Mouse (Mus musculus) midbrain, embryonic 11.5 days (tissue): ENCODE data around the gene Mmp24. TPM values are rescaled to one million over a fixed set of nuclear protein-coding genes. Genes with fewer than 3 reads are reported as not detected.

Experiments used
- ATAC-seq: fragments of 200-750 bp; cut with Nextera tagmentation; 2 replicates; pipeline ENCODE4 v1.8.0; 2017; ENCODE audit warnings: moderate TSS enrichment, moderate library complexity; ENCODE audit not compliant: low FRiP score
- DNase-seq: peaks from one replicate; pipeline ENCODE4 v3.0.0; 2015; ENCODE audit warnings: low spot score; ENCODE audit errors: missing footprints
- H3K27ac ChIP-seq: fragments of 300-500 bp; sonication (generic); 2 replicates; pipeline ENCODE4 v1.5.1; 2014; ENCODE audit warnings: low read depth, low read length
- H3K27me3 ChIP-seq: fragments of 300-500 bp; sonication (generic); 2 replicates; pipeline ENCODE4 v1.6.1; 2014; ENCODE audit warnings: mild to moderate bottlenecking, low read length, moderate library complexity, mixed read lengths; ENCODE audit not compliant: control insufficient read depth, insufficient read depth
- H3K36me3 ChIP-seq: fragments of 300-500 bp; sonication (generic); 2 replicates; pipeline ENCODE4 v1.6.1; 2014; ENCODE audit warnings: mild to moderate bottlenecking, low read length, moderate library complexity, mixed read lengths; ENCODE audit not compliant: control insufficient read depth, insufficient read depth
- H3K4me1 ChIP-seq: fragments of 300-500 bp; sonication (generic); 2 replicates; pipeline ENCODE4 v1.6.1; 2014; ENCODE audit warnings: low read length; ENCODE audit not compliant: control insufficient read depth, insufficient read depth
- H3K4me2 ChIP-seq: fragments of 300-500 bp; sonication (generic); 2 replicates; pipeline ENCODE4 v1.6.1; 2014; ENCODE audit warnings: mild to moderate bottlenecking, moderate library complexity
- H3K4me3 ChIP-seq: fragments of 300-500 bp; sonication (generic); 2 replicates; pipeline ENCODE4 v1.5.1; 2014; ENCODE audit warnings: low read depth, low read length
- H3K9ac ChIP-seq: fragments of 300-500 bp; sonication (generic); 2 replicates; pipeline ENCODE4 v1.6.1; 2014; ENCODE audit warnings: low read length
- H3K9me3 ChIP-seq: fragments of 300-500 bp; sonication (generic); 2 replicates; pipeline ENCODE4 v1.6.1; 2016; ENCODE audit warnings: low read length; ENCODE audit not compliant: control insufficient read depth
- WGBS: fragments of 180-500 bp; shearing (Covaris S2); extraction: QIAGEN DNeasy Blood & Tissue Kit; methylation state at CpG from one replicate; pipeline ENCODE4 v1.1.7; 2014; 5-methylcytosine and 5-hydroxymethylcytosine counted together
- polyA plus RNA-seq: library from polyadenylated mRNA; unstranded; fragments of >200 nt; fragmentation: Nextera tagmentation; extraction: Ambion mirVana; gene quantifications from 2 replicates; pipeline ENCODE4 v1.2.1, GENCODE M21; 2014

Mmp24 gene
- polyA plus RNA-seq, 1 experiment from 2014 or later, result 2.0 TPM

DNA sequence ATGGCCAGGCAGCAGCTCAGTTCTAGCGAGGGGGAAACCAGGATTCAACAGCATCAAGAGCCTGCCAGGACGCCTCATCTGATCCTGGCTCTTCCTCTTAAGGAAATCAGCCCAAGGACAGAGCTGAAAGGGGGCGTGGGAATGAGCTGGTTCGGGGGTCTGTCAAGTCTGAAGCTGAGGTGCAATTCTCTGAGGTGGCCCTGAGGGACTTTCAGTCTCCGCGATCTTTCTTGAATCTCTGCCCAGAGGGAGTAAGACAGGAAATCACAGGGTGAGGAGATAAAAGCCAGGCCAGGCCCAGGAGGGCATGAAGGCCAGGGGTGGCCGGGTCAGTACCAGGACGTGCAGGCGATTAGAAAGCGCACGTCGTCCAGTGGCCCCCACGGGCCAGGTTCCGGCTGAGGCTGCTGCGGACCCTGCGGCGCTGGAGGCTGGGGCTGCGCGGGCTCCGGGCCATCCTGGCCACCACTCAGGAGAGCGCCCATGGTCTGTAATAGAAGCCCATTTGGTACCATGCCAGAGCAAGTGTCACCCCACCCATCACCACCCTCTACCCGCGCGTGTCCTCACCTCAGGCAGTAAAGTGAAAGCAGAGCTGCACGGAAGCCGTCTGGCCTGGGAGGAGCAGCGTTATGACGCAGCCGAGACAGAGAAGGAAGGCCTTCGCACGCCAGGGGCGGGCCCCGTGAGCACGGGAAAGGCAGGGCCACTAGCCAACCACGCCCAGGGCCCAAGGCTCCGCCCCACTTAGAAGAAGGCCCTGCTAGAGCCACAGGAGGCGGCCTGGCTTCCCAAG lies 43.7 kb downstream of the Mmp24 start:
- H3K9me3 ChIP-seq, result no peaks in the 10 kb centered on the region
- H3K27ac ChIP-seq, result peak overlapping the region; percentile 16; the same call in 1 of the 2 replicates
- H3K27me3 ChIP-seq, result no peaks in the 10 kb centered on the region
- peak; percentile 98 for DNase-seq
- peaks cover 12% of the 10 kb centered on the region; the same call in 1 of the 2 replicates for H3K36me3 ChIP-seq
- ATAC-seq, result peak; percentile 97
- WGBS, result 3% methylated on average over 35 of the region's 37 CpGs
- H3K9ac ChIP-seq, result peak overlapping the region; percentile 58
- peak overlapping the region; percentile 75 for H3K4me2 ChIP-seq
- H3K4me3 ChIP-seq, result peak overlapping the region; percentile 42
- peaks cover 9% of the 10 kb centered on the region; the same call in 1 of the 2 replicates for H3K4me1 ChIP-seq

DNA sequence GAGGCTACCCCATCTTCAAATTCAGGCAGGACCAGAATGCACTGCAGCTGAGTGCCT lies 44.1 kb downstream of the Mmp24 start, which contains the start of gene BC029722:
Gene BC029722, minus strand, starts transcription at position 35 of the 57 bp plus-strand sequence.
- no peaks in the 10 kb centered on the region for H3K9me3 ChIP-seq
- peaks cover 9% of the 10 kb centered on the region; the same call in 1 of the 2 replicates for H3K4me1 ChIP-seq
- H3K27ac ChIP-seq, result peak within 1 kb of the TSS; percentile 16
- H3K36me3 ChIP-seq, result peaks cover 12% of the 10 kb centered on the region; the same call in 1 of the 2 replicates
- peak within 1 kb of the TSS; percentile 75 for H3K4me2 ChIP-seq
- peak within 1 kb of the TSS; percentile 58 for H3K9ac ChIP-seq
- ATAC-seq (no peak), DNase-seq (no peak)
- H3K27me3 ChIP-seq, result no peaks in the 10 kb centered on the region
- peak within 1 kb of the TSS; percentile 42 for H3K4me3 ChIP-seq

DNA sequence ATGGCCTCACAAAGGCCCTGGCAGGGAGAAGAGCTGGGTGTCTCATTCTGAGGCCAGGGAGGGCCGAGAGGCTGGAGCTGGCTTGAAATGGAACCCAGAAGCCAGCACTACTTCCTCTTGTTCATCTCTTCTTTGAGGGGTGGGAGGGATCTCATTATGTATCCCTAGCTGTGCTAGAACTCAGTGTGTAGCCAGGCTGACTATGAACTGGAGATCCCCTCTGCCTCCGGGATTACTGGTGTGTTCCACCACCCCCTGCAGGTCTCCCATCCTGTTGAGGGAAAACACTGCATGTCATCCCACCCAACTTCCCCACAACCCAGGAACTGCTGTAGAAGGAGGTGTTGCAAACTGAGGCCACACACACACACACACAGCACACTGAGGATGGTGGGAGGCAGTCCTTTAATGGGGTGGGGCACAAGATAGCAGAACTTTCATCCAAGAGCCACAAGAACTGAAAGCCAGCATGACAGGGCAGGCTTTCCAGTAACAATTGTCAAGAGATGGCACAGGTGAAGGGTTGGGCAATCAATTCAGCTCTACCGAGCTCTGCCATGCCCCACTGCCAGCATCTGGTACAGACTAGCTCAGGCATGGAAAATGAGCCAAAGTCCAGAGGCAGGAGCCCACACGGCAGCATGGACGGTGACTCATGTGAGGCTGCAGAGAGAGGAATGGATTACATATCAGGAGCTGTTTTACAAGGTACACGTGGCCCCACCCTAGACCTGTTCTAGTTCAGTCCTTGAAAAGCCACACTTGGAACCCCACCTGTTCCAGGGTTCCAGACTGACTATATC lies 44.5 kb downstream of the Mmp24 start:
- 67% methylated on average over 6 of the region's 6 CpGs for WGBS
- ATAC-seq, result peak; percentile 62
- H3K27ac ChIP-seq, result peak overlapping the region; percentile 16

DNA sequence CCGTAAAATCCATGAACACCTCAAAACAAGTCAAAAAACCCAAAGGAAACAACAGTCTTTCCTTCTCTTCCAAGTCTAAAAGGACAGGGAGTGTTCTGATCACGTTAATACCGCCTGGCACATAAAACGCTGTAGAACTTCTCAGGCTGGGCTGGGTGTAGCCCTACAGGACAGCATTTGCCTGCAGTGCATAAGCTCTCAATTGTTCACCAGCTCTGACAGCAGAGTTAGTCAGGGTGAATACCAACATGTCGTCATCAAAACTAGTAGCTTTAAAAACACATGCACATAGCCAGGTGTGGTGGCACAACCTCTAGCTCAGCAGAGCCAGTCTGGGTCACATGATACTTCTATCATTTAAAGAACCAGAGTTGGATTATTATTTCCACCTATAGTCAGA lies 45.6 kb downstream of the Mmp24 start:
- H3K27me3 ChIP-seq, result no peaks in the 10 kb centered on the region
- no peaks in the 10 kb centered on the region for H3K9me3 ChIP-seq
- no peak overlapping the region for H3K9ac ChIP-seq
- no peak for ATAC-seq
- H3K4me1 ChIP-seq, result peaks cover 13% of the 10 kb centered on the region
- no peak for DNase-seq
- 95% methylated on average over 5 of the region's 5 CpGs for WGBS
- H3K27ac ChIP-seq, result no peak overlapping the region
- no peak overlapping the region for H3K4me2 ChIP-seq
- peaks cover 12% of the 10 kb centered on the region; the same call in 1 of the 2 replicates for H3K36me3 ChIP-seq
- H3K4me3 ChIP-seq, result no peak overlapping the region

More for the DNA sequence above, 44.5 kb downstream of the Mmp24 start:
- Histone ChIP-seq H3K4me1 (peaks cover 9% of the 10 kb centered on the region; the same call in 1 of the 2 replicates), H3K9ac (peak overlapping the region; percentile 58), H3K4me2 (peak overlapping the region; percentile 75), H3K27me3 (no peaks in the 10 kb centered on the region), H3K4me3 (peak overlapping the region; percentile 42), H3K9me3 (no peaks in the 10 kb centered on the region), H3K36me3 (peaks cover 12% of the 10 kb centered on the region; the same call in 1 of the 2 replicates)
- no peak for DNase-seq

DNA sequence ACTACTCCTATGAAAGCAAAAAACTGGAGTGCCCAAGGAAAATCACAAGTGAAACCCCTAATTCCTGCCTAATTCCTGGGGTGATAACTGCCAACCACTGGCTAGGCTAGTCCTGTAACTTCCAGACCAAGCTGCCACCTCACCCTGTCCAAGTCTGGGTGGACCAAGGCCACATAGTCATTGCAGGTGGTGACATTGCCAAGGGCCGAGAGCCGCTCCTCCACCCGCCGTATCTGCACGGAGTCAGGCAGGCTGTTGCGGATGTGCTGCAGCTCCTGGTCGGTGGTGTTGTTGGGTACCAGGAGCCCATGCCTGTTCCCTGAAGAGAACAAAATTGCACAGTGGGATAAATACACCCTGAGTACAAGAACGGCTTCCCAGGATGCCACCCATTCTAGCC lies 48.6 kb downstream of the Mmp24 start:
- no peaks in the 10 kb centered on the region for H3K9me3 ChIP-seq
- H3K36me3 ChIP-seq, result peaks cover 12% of the 10 kb centered on the region; the same call in 1 of the 2 replicates
- peaks cover 15% of the 10 kb centered on the region for H3K4me1 ChIP-seq
- no peak overlapping the region for H3K4me2 ChIP-seq
- no peak overlapping the region for H3K9ac ChIP-seq
- over 99% methylated on average over 8 of the region's 8 CpGs for WGBS
- ATAC-seq (no peak), DNase-seq (peak; percentile 8)
- H3K27me3 ChIP-seq, result no peaks in the 10 kb centered on the region
- H3K27ac ChIP-seq, result no peak overlapping the region
- no peak overlapping the region for H3K4me3 ChIP-seq

DNA sequence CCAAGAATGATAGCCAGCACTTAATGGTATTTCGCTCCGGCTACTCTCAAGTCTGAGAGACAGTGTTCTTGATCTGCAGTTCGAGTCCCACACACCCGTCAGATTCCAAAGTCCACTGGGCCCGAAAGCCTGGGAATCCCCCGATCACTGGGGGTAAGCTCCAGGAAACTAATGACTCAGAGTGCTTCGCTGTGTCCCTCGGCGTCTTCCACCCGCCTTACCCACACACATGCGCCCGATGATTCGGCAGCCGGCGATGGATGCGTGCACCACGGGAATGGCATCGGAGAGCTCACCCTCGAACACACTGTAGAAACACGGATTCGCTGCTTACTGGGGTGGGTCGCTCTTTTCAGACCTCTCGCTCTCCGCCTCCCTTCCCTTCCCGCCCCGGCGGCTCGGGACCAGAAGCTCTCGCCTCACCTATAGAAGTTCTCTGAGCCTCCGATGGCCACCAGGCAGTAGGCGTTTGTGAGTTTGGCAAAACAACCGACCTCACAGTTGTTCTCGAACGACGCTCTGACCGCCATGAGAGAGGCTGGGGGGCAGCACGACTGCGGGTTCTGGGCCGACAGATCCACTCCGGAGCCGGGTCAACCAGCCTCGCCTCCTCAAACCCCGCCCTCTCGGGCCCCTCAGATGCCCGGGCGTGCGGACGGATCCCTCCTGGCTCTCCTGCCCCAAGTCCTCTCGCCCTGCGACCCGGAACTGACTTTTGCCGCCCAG lies 50.9 kb downstream of the Mmp24 start:
- Histone ChIP-seq H3K36me3 (peaks cover 11% of the 10 kb centered on the region; the same call in 1 of the 2 replicates), H3K4me1 (peaks cover 11% of the 10 kb centered on the region), H3K4me2 (peak overlapping the region; percentile 94), H3K27ac (peak overlapping the region; percentile 54), H3K9me3 (no peaks in the 10 kb centered on the region), H3K4me3 (peak overlapping the region; percentile 87), H3K9ac (peak overlapping the region; percentile 76), H3K27me3 (no peaks in the 10 kb centered on the region)
- peak; percentile 95 for DNase-seq
- 2% methylated on average over 52 of the region's 52 CpGs for WGBS
- ATAC-seq, result peak; percentile 30

DNA sequence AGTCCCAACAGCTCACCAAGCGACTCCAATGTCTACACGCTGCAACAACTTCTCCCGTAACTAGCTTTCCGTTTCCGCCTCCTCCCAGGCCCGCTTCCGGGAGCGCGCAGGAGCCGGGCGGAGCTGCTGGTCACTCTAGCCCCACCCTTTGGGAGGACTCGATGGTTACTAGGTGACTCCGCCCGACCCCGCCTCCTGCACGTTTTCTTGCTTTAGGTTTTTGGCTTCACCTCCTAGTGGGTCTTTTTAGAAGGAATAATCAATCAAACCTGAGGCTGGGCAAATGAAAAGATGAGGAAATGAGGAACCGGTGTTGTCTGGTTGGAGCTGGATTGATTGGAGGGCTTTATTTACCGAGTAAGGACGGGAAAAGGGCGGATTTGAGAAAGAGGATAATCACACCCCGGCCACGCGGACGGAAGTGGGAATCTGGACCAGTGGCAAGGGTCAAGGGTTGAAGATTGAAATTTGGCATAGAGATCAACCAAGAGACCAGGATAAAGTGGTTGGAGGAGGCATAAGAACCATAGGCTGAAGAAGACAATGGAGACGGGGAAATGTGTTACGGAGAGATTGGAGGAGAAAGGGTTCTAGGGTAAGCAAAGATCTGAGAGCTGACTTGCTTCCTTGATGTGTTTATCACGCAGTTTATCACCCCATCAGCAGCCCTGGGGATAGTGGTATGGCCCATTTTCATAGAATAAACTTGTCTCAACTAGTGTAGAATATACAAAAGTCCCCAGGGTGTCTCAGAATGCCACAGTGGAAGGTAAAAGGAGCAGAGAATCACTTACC lies 51.7 kb downstream of the Mmp24 start, which contains the start of gene Eif6:
Gene Eif6, minus strand, starts transcription at position 296 of the 795 bp plus-strand sequence.
- peaks cover 11% of the 10 kb centered on the region for H3K4me1 ChIP-seq
- H3K4me3 ChIP-seq, result peak within 1 kb of the TSS; percentile 87
- H3K27me3 ChIP-seq, result no peaks in the 10 kb centered on the region
- peak within 1 kb of the TSS; percentile 76 for H3K9ac ChIP-seq
- peaks cover 10% of the 10 kb centered on the region; the same call in 1 of the 2 replicates for H3K36me3 ChIP-seq
- peak within 1 kb of the TSS; percentile 54 for H3K27ac ChIP-seq
- peak; percentile 94 for ATAC-seq
- no peaks in the 10 kb centered on the region for H3K9me3 ChIP-seq
- peak; percentile 97 for DNase-seq
- WGBS, result 3% methylated on average over 27 of the region's 27 CpGs
- peak within 1 kb of the TSS; percentile 94 for H3K4me2 ChIP-seq

DNA sequence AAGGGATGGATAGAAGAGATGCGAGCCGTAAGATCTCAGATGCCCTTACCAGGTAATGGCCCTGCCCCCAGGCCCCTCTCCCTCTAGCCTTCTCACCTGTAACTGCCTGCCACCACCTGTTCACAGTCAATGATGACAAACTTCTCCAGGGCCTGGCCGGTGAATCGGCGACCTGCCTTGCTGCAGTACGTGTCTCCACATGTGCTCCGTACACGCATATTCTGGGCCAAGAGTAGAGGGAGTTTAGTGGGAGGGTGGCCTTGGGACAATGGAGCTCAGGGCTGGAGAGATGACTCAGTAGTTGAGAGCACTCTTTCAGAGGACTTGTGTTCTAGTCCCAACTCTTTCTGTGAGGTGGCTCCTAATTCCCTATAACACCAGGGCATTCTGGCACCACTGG lies 55.7 kb downstream of the Mmp24 start:
- Histone ChIP-seq H3K27ac (no peak overlapping the region), H3K4me1 (peaks cover 6% of the 10 kb centered on the region), H3K27me3 (no peaks in the 10 kb centered on the region), H3K4me3 (no peak overlapping the region), H3K9ac (no peak overlapping the region), H3K4me2 (no peak overlapping the region), H3K36me3 (no peaks in the 10 kb centered on the region), H3K9me3 (no peaks in the 10 kb centered on the region)
- no peak for ATAC-seq
- WGBS, result 91% methylated on average over 8 of the region's 8 CpGs
- peak; percentile 19 for DNase-seq
